Mouse (Mus musculus): Measurements from ENCODE around the gene Ubac2. TPM values are rescaled to one million over a fixed set of nuclear protein-coding genes. Genes with fewer than 3 reads are reported as not detected.
A peak's percentile ranks its signal among the peaks of the same experiment; 100 is the strongest.
"Not testable (repeated sequence)": the region's sequence is repeated elsewhere in the genome, so short reads cannot be mapped to it uniquely, and the experiment has no call there.

The Ubac2 gene
- total RNA-seq, 2 experiments from 2014 or later = 48.9 to 49.7 TPM

DNA sequence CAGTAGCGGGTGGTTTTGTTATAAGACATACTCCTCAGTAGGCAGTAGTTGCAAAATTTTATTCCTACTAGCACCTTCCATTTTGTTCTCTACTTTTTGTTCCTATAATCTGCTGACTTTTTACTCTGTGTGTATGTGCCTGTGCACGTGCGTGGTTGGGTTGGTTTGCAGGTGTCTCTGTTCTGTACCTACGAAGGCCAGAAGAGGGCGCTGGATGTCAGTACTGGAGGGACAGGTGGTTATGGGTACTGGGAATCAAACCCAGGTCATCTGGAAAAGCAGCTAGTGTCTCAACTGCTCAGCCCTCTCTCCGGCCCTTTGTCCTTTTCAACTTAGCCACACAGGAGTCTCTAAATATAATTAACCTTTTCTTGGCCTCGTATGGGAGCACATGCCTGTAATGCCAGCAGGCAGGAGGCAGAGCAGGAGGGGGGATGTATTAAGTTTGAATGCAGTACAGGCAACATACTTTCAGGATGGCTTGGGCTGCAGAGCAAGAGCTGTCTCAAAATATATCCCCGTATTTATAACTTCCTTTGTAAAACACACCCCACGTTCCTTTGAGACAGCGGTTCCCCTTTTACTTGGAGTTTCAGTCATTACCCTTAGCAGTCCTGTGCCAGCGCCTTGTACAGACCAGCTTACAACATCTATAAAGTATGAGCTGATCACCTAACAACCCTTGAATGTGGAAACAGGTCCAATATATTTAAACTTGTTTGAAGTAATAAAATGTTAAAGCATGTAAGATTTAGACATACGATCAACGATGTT lies 160.6 kb downstream of the Ubac2 start:
- DNase-seq (ENCODE audit: low spot score in 2 of 2) = no peak

- DNase-seq (ENCODE audit: low spot score in 2 of 2) = no peak
These were observed 163.0 kb downstream of the Ubac2 start for GRCm38 (mm10) chr14:122041413-122041825.

DNA sequence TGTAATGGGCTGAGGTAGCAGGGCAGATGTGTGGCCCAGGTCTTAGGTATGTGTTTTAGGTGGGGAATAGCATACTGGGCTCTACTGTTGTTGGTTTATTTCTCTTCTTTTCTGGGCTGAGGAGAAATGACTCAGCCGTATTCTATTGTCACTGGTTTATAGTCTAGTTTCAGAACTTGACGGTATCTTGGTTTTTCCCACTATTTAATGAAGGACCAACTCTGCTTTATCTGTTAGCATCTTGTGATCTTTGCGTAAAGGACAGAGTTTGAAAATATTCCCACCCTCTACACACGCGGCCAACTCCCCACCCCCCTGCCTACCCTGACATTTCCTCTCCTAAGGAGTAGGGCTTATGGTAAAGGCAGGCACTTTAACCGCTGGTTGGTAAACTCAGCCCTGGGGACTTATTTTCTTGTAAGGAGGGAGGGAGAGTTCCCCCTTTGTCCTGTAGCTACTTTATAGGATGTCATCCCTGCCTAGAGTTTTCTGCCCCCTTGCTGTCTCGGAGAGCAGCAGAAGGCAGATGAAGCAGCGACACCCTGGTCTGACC lies 163.8 kb downstream of the Ubac2 start:
- no peak for DNase-seq (ENCODE audit: low spot score in 2 of 2)

DNA sequence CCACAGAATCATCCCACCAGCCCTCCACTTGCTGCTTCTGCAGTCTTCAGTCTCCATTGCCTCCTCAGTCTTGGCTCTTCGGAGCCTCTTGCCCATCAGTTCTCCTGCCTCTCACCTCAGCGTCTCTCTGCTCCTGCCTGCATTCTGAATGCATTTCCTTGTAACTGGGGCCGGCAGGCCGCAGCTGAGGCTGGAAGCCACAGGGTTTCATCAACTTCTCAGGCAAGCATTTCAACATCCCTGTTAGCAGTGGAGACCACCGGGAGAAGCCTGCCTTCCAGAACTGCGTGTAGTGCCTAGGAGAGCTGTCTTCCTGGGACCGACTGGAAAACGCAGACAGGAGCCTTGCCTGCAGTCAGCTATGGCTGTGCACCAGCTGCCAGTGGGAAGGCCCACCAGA lies 169.4 kb downstream of the Ubac2 start:
- DNase-seq (ENCODE audit: low spot score in 2 of 2) = no peak

DNA sequence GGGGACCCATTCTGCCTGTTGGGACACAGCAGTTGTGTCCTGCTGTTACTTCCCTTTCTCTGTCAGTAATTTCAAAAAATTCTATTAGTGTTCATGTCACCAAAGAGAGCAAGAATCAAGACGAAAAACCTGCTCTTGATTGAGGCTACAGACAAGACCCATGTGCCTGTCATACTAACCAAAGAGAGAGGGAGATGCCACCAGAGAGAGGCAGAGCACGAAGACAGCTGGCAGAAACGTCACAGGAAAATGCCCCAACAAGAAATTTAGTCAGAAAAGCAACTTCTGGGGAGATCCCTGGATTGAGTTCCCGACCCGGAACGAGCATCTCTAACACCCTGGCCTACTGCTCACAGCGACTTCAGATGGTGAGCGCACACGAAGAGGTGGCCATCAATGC lies 170.4 kb downstream of the Ubac2 start:
- DNase-seq (ENCODE audit: low spot score in 2 of 2) = no peak

DNA sequence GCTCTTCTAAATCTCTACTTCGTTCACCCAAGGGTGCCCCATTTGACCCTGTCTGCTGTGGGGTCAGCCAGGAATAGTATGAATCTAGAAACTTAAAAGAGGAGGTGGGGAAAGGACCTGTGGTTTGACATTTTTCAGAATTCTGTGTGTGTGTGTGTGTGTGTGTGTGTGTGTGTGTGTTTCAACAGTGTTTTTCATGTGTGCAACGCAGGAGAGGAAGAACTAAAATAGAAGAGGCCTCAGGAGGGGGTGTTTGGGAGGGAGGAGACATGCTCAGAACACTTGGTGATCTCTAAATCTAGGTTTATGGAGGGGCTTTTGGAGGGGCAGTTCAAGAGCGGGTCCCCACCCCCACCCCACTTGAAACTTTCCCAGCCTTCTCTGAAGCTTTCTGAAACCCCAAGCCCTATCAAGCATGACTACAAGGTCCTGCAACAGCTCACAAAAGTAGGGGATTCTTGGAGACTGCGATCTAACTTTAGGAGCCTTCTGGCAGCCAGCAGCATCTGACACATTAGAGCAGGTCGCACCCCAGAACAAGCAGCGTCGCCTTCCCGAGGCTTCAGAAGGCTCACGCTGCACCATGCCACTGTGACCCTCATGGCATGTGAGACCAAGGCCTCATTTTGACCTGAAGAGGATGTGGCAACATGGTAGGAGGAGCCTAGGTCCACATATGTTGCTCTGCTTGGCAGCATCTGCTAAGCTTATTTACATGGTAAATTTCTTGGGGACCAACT lies 174.6 kb downstream of the Ubac2 start:
- DNase-seq (ENCODE audit: low spot score in 2 of 2) = no peak

DNA sequence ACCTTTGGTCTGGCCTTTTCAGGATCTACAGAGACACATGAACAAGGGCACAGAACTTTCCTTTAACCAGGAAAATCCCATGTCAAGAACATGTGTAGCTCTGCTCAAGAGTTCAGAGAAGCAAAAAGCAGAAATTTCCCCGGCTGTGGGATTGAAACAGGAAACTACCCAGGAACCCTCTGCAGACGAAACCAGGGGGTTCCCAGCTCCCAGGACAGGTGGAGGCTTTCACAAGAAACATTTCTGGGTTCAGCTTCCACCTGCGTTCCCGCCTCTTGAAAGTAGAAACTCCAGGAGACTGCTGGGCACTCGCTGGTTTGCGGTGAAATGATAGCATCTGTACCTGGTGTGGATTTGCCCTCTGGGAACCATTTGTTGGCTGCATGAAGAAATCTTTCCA lies 178.5 kb downstream of the Ubac2 start:
- DNase-seq (ENCODE audit: low spot score in 2 of 2) = no peak

GRCm38 (mm10) chr14:122057941-122058346 lies 179.5 kb downstream of the Ubac2 start:
- no peak for DNase-seq (ENCODE audit: low spot score in 2 of 2)

- DNase-seq (ENCODE audit: low spot score in 2 of 2) = peak; percentile 79 to 84
These were observed 182.2 kb downstream of the Ubac2 start for GRCm38 (mm10) chr14:122060642-122061041.

- no peak for DNase-seq (ENCODE audit: low spot score in 2 of 2)
These were observed 183.0 kb downstream of the Ubac2 start for GRCm38 (mm10) chr14:122061376-122061775.

GRCm38 (mm10) chr14:122062411-122063090 lies 184.1 kb downstream of the Ubac2 start:
- DNase-seq (ENCODE audit: low spot score in 2 of 2) = no peak

- DNase-seq (ENCODE audit: low spot score in 2 of 2) = no peak
These were observed 185.2 kb downstream of the Ubac2 start for GRCm38 (mm10) chr14:122063599-122063998.

DNA sequence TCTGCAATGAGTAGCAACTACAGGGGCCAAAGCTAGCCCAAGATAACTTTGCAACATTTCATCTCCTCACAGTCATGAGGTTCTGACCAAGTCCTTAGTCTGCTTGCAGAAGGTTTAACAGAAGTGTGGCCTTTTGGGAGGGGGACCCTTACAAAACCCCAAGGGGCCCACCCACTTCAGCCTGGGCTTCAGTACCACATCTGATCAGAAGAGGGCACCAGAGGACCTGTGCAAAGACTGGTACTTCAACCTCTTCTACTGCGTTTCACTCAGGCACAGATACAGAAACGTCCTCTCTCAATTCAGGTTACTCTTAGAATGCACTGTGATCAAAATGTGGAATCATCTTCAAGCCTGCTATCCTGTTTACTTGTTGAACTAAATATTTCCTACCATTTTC lies 186.1 kb downstream of the Ubac2 start:
- peak; percentile 64 to 65 for DNase-seq (ENCODE audit: low spot score in 2 of 2)

- no peak for DNase-seq (ENCODE audit: low spot score in 2 of 2)
These were observed 187.8 kb downstream of the Ubac2 start for GRCm38 (mm10) chr14:122066243-122066642.

GRCm38 (mm10) chr14:122068036-122068435 lies 189.6 kb downstream of the Ubac2 start:
- DNase-seq (ENCODE audit: low spot score in 2 of 2) = not testable (repeated sequence)

DNA sequence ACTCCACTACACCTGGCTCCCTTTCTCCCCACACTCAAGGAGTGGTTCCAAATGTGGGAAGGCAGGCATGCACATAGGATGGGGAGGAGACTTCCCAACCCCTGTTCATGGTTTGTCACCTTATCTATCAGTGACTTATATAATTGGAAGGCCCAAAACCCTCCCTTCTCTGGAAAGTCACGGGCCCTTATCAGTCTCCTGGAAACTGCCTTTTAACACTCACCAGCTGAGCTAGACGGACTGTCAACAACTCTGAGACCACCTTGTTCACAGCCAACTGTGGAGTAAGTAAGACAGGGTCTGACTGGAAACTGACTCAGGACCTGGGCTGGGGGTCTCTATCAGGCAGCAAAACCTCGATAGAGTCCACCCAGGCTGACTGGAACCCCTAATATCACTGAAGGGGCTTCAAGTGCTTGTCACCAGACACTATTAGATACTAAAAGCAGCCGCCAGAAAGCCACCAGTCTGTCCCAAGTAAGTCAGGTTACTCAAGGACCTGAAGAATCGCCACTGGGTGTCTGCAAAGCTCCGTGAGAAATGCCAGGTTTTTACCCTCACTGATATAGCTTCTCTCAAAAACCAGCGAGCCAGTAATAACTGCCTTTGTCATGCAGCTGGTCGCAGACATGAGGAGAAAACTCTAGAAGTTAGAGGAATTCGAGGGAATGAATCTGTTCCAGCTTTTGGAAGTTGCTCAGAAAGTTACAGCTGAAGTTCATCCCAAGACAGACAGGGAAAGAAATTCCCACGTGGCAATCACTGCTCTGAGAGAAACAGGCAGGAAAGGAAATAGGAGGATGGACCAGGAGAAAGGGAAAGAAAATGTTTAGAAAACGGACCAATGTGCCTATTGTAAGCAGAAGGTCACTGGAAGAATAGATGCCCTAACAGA lies 190.6 kb downstream of the Ubac2 start:
- DNase-seq (ENCODE audit: low spot score in 2 of 2) = no peak

DNA sequence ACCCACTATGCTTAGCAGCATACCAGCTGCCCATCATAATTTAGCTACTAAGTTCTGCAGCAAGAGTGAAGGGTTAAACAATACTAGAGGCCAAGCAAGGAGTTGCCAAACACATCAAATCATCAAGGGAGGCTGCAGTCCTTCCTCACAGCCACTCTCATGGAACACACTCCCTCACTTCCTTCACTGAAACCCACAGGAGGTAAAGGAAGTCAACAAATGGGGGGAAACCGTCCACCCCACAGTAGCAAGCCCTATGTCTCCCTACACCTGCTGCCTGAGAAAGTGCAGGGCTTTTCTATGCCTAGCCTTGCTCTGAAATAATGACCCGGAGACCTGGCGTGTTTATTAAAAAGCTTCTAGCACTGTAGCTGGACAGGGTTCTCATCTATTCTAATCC lies 191.5 kb downstream of the Ubac2 start:
- DNase-seq (ENCODE audit: low spot score in 2 of 2) = no peak

All from layer of hippocampus, postnatal 14 days (tissue).